Mouse (Mus musculus) layer of hippocampus, postnatal 25 days (tissue): ENCODE measurements around the gene Atp10a. TPM values are rescaled to one million over a fixed set of nuclear protein-coding genes. Genes with fewer than 3 reads are reported as not detected.
A peak's percentile ranks its signal among the peaks of the same experiment; 100 is the strongest.

Source experiments
- DNase-seq, 2 experiments: peaks; one replicate each; pipeline ENCODE4 v3.0.0; 2022; ENCODE audit warnings: mixed read lengths in 2 of 2, low spot score in 1 of 2; ENCODE audit errors: extremely low spot score in 1 of 2
- total RNA-seq, 2 experiments: library from RNA; stranded (reverse); gene quantifications; 2 replicates each; pipeline ENCODE4 v1.2.3; 2021

The Atp10a gene
- total RNA-seq, 2 experiments from 2014 or later, result 5.0 to 7.5 TPM

GRCm38 (mm10) chr7:58690069-58690923 lies 34.3 kb downstream of the Atp10a start:
- peak in 1 of 2 experiments; percentile 10 for DNase-seq

GRCm38 (mm10) chr7:58690997-58691596 lies 35.1 kb downstream of the Atp10a start:
- DNase-seq, result no peak

GRCm38 (mm10) chr7:58692704-58693103 lies 36.7 kb downstream of the Atp10a start:
- no peak for DNase-seq

GRCm38 (mm10) chr7:58693342-58693741 lies 37.4 kb downstream of the Atp10a start:
- no peak for DNase-seq

GRCm38 (mm10) chr7:58695661-58696060 lies 39.7 kb downstream of the Atp10a start:
- no peak for DNase-seq

GRCm38 (mm10) chr7:58697092-58697491 lies 41.1 kb downstream of the Atp10a start:
- no peak for DNase-seq

- DNase-seq, result no peak
Measured at GRCm38 (mm10) chr7:58698738-58699442, 42.9 kb downstream of the Atp10a start.

GRCm38 (mm10) chr7:58701311-58701710 lies 45.3 kb downstream of the Atp10a start:
- DNase-seq, result no peak

GRCm38 (mm10) chr7:58705158-58705557 lies 49.2 kb downstream of the Atp10a start:
- no peak for DNase-seq

GRCm38 (mm10) chr7:58709306-58709705 lies 53.3 kb downstream of the Atp10a start:
- no peak for DNase-seq

GRCm38 (mm10) chr7:58710312-58710711 lies 54.3 kb downstream of the Atp10a start:
- DNase-seq, result no peak

GRCm38 (mm10) chr7:58711811-58712210 lies 55.8 kb downstream of the Atp10a start:
- DNase-seq, result no peak

- DNase-seq, result no peak
Measured at GRCm38 (mm10) chr7:58715576-58716144, 59.7 kb downstream of the Atp10a start.

GRCm38 (mm10) chr7:58716626-58717025 lies 60.7 kb downstream of the Atp10a start:
- DNase-seq, result no peak

GRCm38 (mm10) chr7:58718556-58718955 lies 62.6 kb downstream of the Atp10a start:
- DNase-seq, result no peak

- no peak for DNase-seq
Measured at GRCm38 (mm10) chr7:58719218-58719938, 63.4 kb downstream of the Atp10a start.

- no peak for DNase-seq
Measured at GRCm38 (mm10) chr7:58722250-58722649, 66.3 kb downstream of the Atp10a start.

- DNase-seq, result peak in 1 of 2 experiments; percentile 28
Measured at GRCm38 (mm10) chr7:58730201-58730600, 74.2 kb downstream of the Atp10a start.

GRCm38 (mm10) chr7:58730831-58731230 lies 74.9 kb downstream of the Atp10a start:
- DNase-seq, result no peak

GRCm38 (mm10) chr7:58732406-58732805 lies 76.4 kb downstream of the Atp10a start:
- DNase-seq, result no peak
